Comparison of ENCODE assay signal across 25 mouse cellular contexts in genomic region chr2:72578322-72578721, GRCm38 (mm10).
DNase-seq lines count a peak whose midpoint lies in the region; ATAC-seq lines count a peak whose summit lies in the region.
"Had no signal": no experiment of that assay in that cellular context is flagged by ENCODE, and none has a peak within 500 bp of the region (broad histone marks: within the 10 kb centered on the region; RNA-seq: fewer than 3 reads in every experiment).

No protein-coding gene starts in this region.

- no peaks in the 10 kb centered on the region for H3K9me3 ChIP-seq in forebrain, embryonic 10.5 days
- H3K9me3 ChIP-seq: embryonic facial prominence, embryonic 10.5 days; embryonic facial prominence, embryonic 12.5 days; forebrain, embryonic 12.5 days; G1E had no signal

- H3K4me1 ChIP-seq in forebrain, embryonic 10.5 days = no peaks in the 10 kb centered on the region
- H3K4me1 ChIP-seq: embryonic facial prominence, embryonic 10.5 days; embryonic facial prominence, embryonic 12.5 days; forebrain, embryonic 12.5 days had no signal

- peak; percentile 53 for ATAC-seq in granulocyte monocyte progenitor cell, adult 5-6 weeks (replicated peaks; ENCODE audit: poor library complexity, severe bottlenecking)
- ATAC-seq in megakaryocyte, adult 5-6 weeks (ENCODE audit: poor library complexity, severe bottlenecking) = peak; percentile 94
- no peak for ATAC-seq in activated CD4-positive, CD25-positive, alpha-beta regulatory T cell, adult 4 months
- ATAC-seq: CD4-positive, CD25-positive, alpha-beta regulatory T cell, adult 4 months; forebrain, embryonic 14.5 days; forebrain, embryonic 16.5 days; Patski had no signal

- H3K27me3 ChIP-seq in forebrain, embryonic 10.5 days (ENCODE audit: poor library complexity, severe bottlenecking) = no peaks in the 10 kb centered on the region
- H3K27me3 ChIP-seq: CH12.LX; embryonic facial prominence, embryonic 12.5 days; forebrain, embryonic 12.5 days had no signal

- H3K27ac ChIP-seq in forebrain, embryonic 10.5 days = no peak overlapping the region
- H3K27ac ChIP-seq: embryonic facial prominence, embryonic 10.5 days; embryonic facial prominence, embryonic 12.5 days; forebrain, embryonic 12.5 days had no signal

- peak; percentile 30 for DNase-seq in adipocyte (ENCODE audit: low spot score)
- no peak for DNase-seq in kidney, adult 8-10 months
- DNase-seq in forebrain, embryonic 10.5 days (ENCODE audit: extremely low spot score, low spot score) = no peak
- DNase-seq in lung, postnatal 4 days = no peak
- DNase-seq: adrenal gland, adult 8-10 months; adrenal gland, postnatal 14 days; adrenal gland, postnatal 36 days; B cell, adult 2 months; cerebellum, adult 11 months; cerebellum, adult 18-20 months; cerebellum, adult 8-10 months; cerebellum, adult 9-11 months; cerebellum, postnatal 14 days had no signal

- H3K36me3 ChIP-seq in forebrain, embryonic 10.5 days (replicated peaks) = no peaks in the 10 kb centered on the region
- H3K36me3 ChIP-seq: embryonic facial prominence, embryonic 10.5 days; embryonic facial prominence, embryonic 12.5 days; forebrain, embryonic 12.5 days; G1E had no signal

- no peak overlapping the region for H3K4me3 ChIP-seq in forebrain, embryonic 10.5 days
- H3K4me3 ChIP-seq: embryonic facial prominence, embryonic 10.5 days; embryonic facial prominence, embryonic 12.5 days; forebrain, embryonic 12.5 days had no signal

- WGBS in forebrain, embryonic 10.5 days = 80% methylated on average over 1 of the region's 1 CpGs
